ENCODE assay signal across 21 mouse cellular contexts in the genomic region with DNA sequence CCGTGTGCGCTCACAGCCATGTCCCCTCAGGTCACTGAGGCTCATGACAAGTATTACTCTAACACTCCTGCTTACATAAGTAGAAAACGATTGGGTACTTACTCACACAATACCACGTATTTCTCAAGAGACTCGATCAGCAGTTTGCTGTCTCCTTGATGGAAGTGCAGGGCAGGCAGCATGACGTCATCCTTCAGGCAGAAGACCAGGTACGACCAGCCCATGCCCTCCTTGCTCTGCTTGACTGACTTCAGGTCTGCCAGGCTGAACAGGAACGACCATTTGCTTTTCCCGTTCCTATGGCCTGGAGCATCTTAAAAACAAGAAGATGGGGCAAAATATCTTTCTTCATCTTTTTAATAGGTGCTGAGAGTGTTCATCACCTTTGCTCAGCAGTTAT. TPM values are rescaled to one million over a fixed set of nuclear protein-coding genes. Genes with fewer than 3 reads are reported as not detected.
"Had no signal": no experiment of that assay in that cellular context is flagged by ENCODE, and none has a peak within 500 bp of the region (broad histone marks: within the 10 kb centered on the region; RNA-seq: fewer than 3 reads in every experiment).

No protein-coding gene starts in this region.

- H3K4me1 ChIP-seq: lung, embryonic 15.5 days; midbrain, embryonic 10.5 days; midbrain, embryonic 12.5 days; neural tube, embryonic 13.5 days; stomach, embryonic 15.5 days had no signal

- DNase-seq: liver, postnatal 0 days; lung, adult 2 months; lung, postnatal 14 days; lung, postnatal 36 days; midbrain, embryonic 14.5 days; right cerebral cortex, postnatal 14 days; thymus, adult 2 months; thymus, postnatal 25 days; thymus, postnatal 4 days had no signal

- H3K9me3 ChIP-seq: lung, embryonic 15.5 days; midbrain, embryonic 10.5 days; midbrain, embryonic 12.5 days; neural tube, embryonic 13.5 days; stomach, embryonic 15.5 days had no signal

- H3K27me3 ChIP-seq: lung, embryonic 15.5 days; midbrain, embryonic 12.5 days; neural tube, embryonic 13.5 days; stomach, embryonic 15.5 days had no signal

- H3K4me3 ChIP-seq: lung, embryonic 15.5 days; midbrain, embryonic 10.5 days; midbrain, embryonic 12.5 days; myocyte; neural tube, embryonic 13.5 days; stomach, embryonic 15.5 days had no signal

- H3K27ac ChIP-seq: lung, embryonic 15.5 days; macrophage; midbrain, embryonic 10.5 days; midbrain, embryonic 12.5 days; neural tube, embryonic 13.5 days; stomach, embryonic 15.5 days; stomach, postnatal 0 days had no signal

RNA-seq across cellular contexts. Expression of a gene that starts 44.2 kb away (rescaled TPM):
- total RNA-seq: megakaryocyte, adult 5-6 weeks; megakaryocyte-erythroid progenitor cell, adult 5-6 weeks; neutrophil, adult 5-6 weeks had no signal
- polyA plus RNA-seq: liver, postnatal 0 days; lung, adult 2 months; macrophage; stomach, postnatal 0 days; thymus, adult 2 months; urinary bladder, adult 2 months had no signal
